Comparison of ENCODE assay signal across 8 mouse cellular contexts in the genomic region with DNA sequence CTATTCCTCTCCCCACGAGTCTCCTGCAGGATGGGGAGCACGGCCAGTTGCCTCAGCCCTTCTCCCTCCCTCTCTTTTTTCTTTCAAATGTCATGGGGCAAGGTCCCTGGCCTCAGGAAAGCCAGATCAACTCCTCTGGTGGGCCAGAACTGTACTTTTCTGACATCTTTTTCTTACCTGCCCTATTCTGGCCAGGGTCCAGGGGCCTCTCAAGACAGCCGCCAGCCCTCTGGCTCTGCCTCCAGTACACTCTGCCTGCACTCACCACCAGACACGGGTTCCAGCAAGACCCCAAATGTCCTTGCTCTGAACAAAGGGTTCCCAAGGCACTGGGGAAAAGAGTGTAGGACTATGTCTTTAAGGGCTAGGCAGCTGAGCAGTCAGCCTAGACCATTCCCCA. TPM values are rescaled to one million over a fixed set of nuclear protein-coding genes. Genes with fewer than 3 reads are reported as not detected.
A peak's percentile ranks its signal among the peaks of the same experiment; 100 is the strongest.
DNase-seq lines count a peak whose midpoint lies in the region; ATAC-seq and TF ChIP-seq lines count a peak whose summit lies in the region.

No protein-coding gene starts in this region.

- H3K36me3 ChIP-seq in hindbrain, embryonic 15.5 days: no peaks in the 10 kb centered on the region
- H3K36me3 ChIP-seq in midbrain, postnatal 0 days (ENCODE audit: insufficient read depth, low read length): no peaks in the 10 kb centered on the region

- no peaks in the 10 kb centered on the region for H3K27me3 ChIP-seq in hindbrain, embryonic 15.5 days
- no peaks in the 10 kb centered on the region for H3K27me3 ChIP-seq in midbrain, postnatal 0 days (ENCODE audit: insufficient read depth, low read length)

- peaks cover 12% of the 10 kb centered on the region for H3K4me1 ChIP-seq in hindbrain, embryonic 15.5 days (replicated peaks)
- H3K4me1 ChIP-seq in midbrain, postnatal 0 days (ENCODE audit: insufficient read depth, low read length): peaks cover 9% of the 10 kb centered on the region; the same call in 1 of the 2 replicates

- H3K9ac ChIP-seq in hindbrain, embryonic 15.5 days: no peak overlapping the region
- no peak overlapping the region for H3K9ac ChIP-seq in midbrain, postnatal 0 days (replicated peaks; ENCODE audit: low read length, poor library complexity, severe bottlenecking)

- H3K4me2 ChIP-seq in hindbrain, embryonic 15.5 days: peak overlapping the region; percentile 67
- peak overlapping the region; percentile 64 for H3K4me2 ChIP-seq in midbrain, postnatal 0 days (ENCODE audit: low read depth, low read length, poor library complexity, severe bottlenecking)

- peak; percentile 24 for DNase-seq in kidney, postnatal 10 days
- no peak for DNase-seq in kidney, adult 8-10 months
- DNase-seq in cerebellum, postnatal 36 days: peak; percentile 29 to 35
- DNase-seq in midbrain, postnatal 0 days (ENCODE audit: low spot score): no peak
- no peak for DNase-seq in frontal cortex, adult 2 months (ENCODE audit: extremely low spot score in 1 of 2, low spot score in 1 of 2)
- DNase-seq in adrenal gland, adult 18-20 months (ENCODE audit: low spot score in 2 of 2): no peak
- DNase-seq in left cerebral cortex, adult 9 months (ENCODE audit: low spot score in 2 of 2): no peak

- no peak overlapping the region for H3K27ac ChIP-seq in hindbrain, embryonic 15.5 days (replicated peaks)
- no peak overlapping the region for H3K27ac ChIP-seq in midbrain, postnatal 0 days (ENCODE audit: low read depth, low read length)

- H3K9me3 ChIP-seq in hindbrain, embryonic 15.5 days: no peaks in the 10 kb centered on the region
- no peaks in the 10 kb centered on the region for H3K9me3 ChIP-seq in midbrain, postnatal 0 days (ENCODE audit: low read length)

- no peak for TF ChIP-seq CTCF in midbrain, postnatal 0 days (IDR thresholded peaks at IDR 0.05)

- WGBS in hindbrain, embryonic 15.5 days: 18% methylated on average over 4 of the region's 4 CpGs
- WGBS in midbrain, postnatal 0 days: 29% methylated on average over 4 of the region's 4 CpGs

- ATAC-seq in hindbrain, embryonic 15.5 days (ENCODE audit: low FRiP score, low read depth): no peak
- no peak for ATAC-seq in midbrain, postnatal 0 days (ENCODE audit: low FRiP score)

- peak overlapping the region; percentile 31; the same call in 1 of the 2 replicates for H3K4me3 ChIP-seq in hindbrain, embryonic 15.5 days
- peak overlapping the region; percentile 29 for H3K4me3 ChIP-seq in midbrain, postnatal 0 days (ENCODE audit: low read depth, low read length)

RNA-seq across cellular contexts. Expression of gene Slc12a8, which starts 0.5 kb away (rescaled TPM):
- polyA plus RNA-seq in hindbrain, embryonic 15.5 days (2015; fragmentation: Nextera tagmentation; extraction: Ambion mirVana): 0.69 and 0.81 TPM in 2 replicates
- total RNA-seq in midbrain, postnatal 0 days (2014; rRNA removed): 0.71 and 0.94 TPM in 2 replicates
- 1.1 and 1.3 TPM in 2 replicates for polyA plus RNA-seq in midbrain, postnatal 0 days (2015; fragmentation: Nextera tagmentation; extraction: Ambion mirVana)
- polyA plus RNA-seq in frontal cortex, adult 2 months (2012; rRNA removed): 2.0 and 2.8 TPM in 2 replicates
- under 1 TPM; 0.29 to 0.43 TPM for total RNA-seq in adrenal gland, adult 18-20 months (2021)

Comparison
In these comparisons a context has a peak if more than half of its experiments do, and no peak if none do; other contexts are left out.
1. DNase-seq: peak in kidney, postnatal 10 days (single experiment) and cerebellum, postnatal 36 days (2 of 2); none in kidney, adult 8-10 months (0 of 2), midbrain, postnatal 0 days (single experiment), frontal cortex, adult 2 months (0 of 2), adrenal gland, adult 18-20 months (0 of 2) and left cerebral cortex, adult 9 months (0 of 2).